Mouse (Mus musculus): Measurements from ENCODE around the gene Aars2. TPM values are rescaled to one million over a fixed set of nuclear protein-coding genes. Genes with fewer than 3 reads are reported as not detected.

Gene Aars2
- total and polyA plus RNA-seq, 3 experiments = 14.4 to 63.5 (median 25.6) TPM

- H3K9me3 ChIP-seq (replicated peaks; ENCODE audit: insufficient read depth, low read length) = no peaks in the 10 kb centered on the region
- H3K4me1 ChIP-seq (ENCODE audit: control insufficient read depth in 1 of 2, insufficient read depth in 2 of 2, low read length in 2 of 2) = peaks cover 0 to 5% of the 10 kb centered on the region in 2 experiments; a peak in 3 of 4 replicates
- H3K4me3 ChIP-seq (ENCODE audit: control insufficient read depth in 1 of 2, insufficient read depth in 1 of 2, low read depth in 2 of 2, low read length in 2 of 2) = no peak overlapping the region
- no peaks in the 10 kb centered on the region for H3K27me3 ChIP-seq (ENCODE audit: control insufficient read depth in 1 of 2, insufficient read depth in 2 of 2, low read length in 2 of 2)
- no peak overlapping the region for H3K27ac ChIP-seq (ENCODE audit: control insufficient read depth, low read depth, low read length)
- H3K9ac ChIP-seq (ENCODE audit: control insufficient read depth, low read depth, low read length, poor library complexity, severe bottlenecking) = no peak overlapping the region
- peaks cover 0 to 4% of the 10 kb centered on the region in 2 experiments; a peak in 3 of 4 replicates for H3K36me3 ChIP-seq (ENCODE audit: control insufficient read depth in 1 of 2, insufficient read depth in 2 of 2, low read length in 2 of 2)
- no peak for DNase-seq (ENCODE audit: low read depth, low spot score)
- no peaks in the 10 kb centered on the region for H3K79me2 ChIP-seq (ENCODE audit: control insufficient read depth, insufficient read depth, low read length, poor library complexity)
- TF ChIP-seq GABPA (IDR thresholded peaks at IDR 0.05; ENCODE audit: low read depth, low read length) (no peak), BHLHE40 (IDR thresholded peaks at IDR 0.05; ENCODE audit: borderline replicate concordance, low read depth, low read length) (no peak), CHD1 (IDR thresholded peaks at IDR 0.05; ENCODE audit: low read depth, low read length) (no peak), RCOR1 (IDR thresholded peaks at IDR 0.05; ENCODE audit: low read depth, low read length) (no peak), HCFC1 (IDR thresholded peaks at IDR 0.05; ENCODE audit: low read depth, low read length) (no peak), MAZ (IDR thresholded peaks at IDR 0.05; ENCODE audit: low read depth, low read length) (no peak), MYC (IDR thresholded peaks at IDR 0.05; ENCODE audit: low read depth, low read length) (no peak)
Observed at GRCm38 (mm10) chr17:45515806-45516205, 9.2 kb downstream of the Aars2 start.

- peak; percentile 77 for DNase-seq (ENCODE audit: low read depth, low spot score)
- no peaks in the 10 kb centered on the region for H3K9me3 ChIP-seq (replicated peaks; ENCODE audit: insufficient read depth, low read length)
- no peaks in the 10 kb centered on the region for H3K27me3 ChIP-seq (ENCODE audit: control insufficient read depth in 1 of 2, insufficient read depth in 2 of 2, low read length in 2 of 2)
- no peak overlapping the region for H3K4me3 ChIP-seq (ENCODE audit: control insufficient read depth in 1 of 2, insufficient read depth in 1 of 2, low read depth in 2 of 2, low read length in 2 of 2)
- no peaks in the 10 kb centered on the region for H3K4me1 ChIP-seq (ENCODE audit: control insufficient read depth in 1 of 2, insufficient read depth in 2 of 2, low read length in 2 of 2)
- H3K9ac ChIP-seq (ENCODE audit: control insufficient read depth, low read depth, low read length, poor library complexity, severe bottlenecking) = no peak overlapping the region
- no peaks in the 10 kb centered on the region; a peak in 1 of 4 replicates for H3K36me3 ChIP-seq (ENCODE audit: control insufficient read depth in 1 of 2, insufficient read depth in 2 of 2, low read length in 2 of 2)
- H3K79me2 ChIP-seq (ENCODE audit: control insufficient read depth, insufficient read depth, low read length, poor library complexity) = no peaks in the 10 kb centered on the region
- TF ChIP-seq MEF2A (IDR thresholded peaks at IDR 0.05; ENCODE audit: extremely low read depth, insufficient replicate concordance, low read depth, low read length, poor library complexity, severe bottlenecking) (no peak), BHLHE40 (IDR thresholded peaks at IDR 0.05; ENCODE audit: borderline replicate concordance, low read depth, low read length) (no peak), ELF1 (IDR thresholded peaks at IDR 0.05; ENCODE audit: low read depth, low read length) (no peak), ZC3H11A (IDR thresholded peaks at IDR 0.05; ENCODE audit: low read depth, low read length) (peak; percentile 25), GABPA (IDR thresholded peaks at IDR 0.05; ENCODE audit: low read depth, low read length) (no peak), POLR2AphosphoS5 (IDR thresholded peaks at IDR 0.05; ENCODE audit: borderline replicate concordance, low read depth, low read length) (no peak), MXI1 (IDR thresholded peaks at IDR 0.05; ENCODE audit: low read depth, low read length) (no peak), CTCF (IDR thresholded peaks at IDR 0.05 in 2 of 3, conservative IDR thresholded peaks at IDR 0.05 in 1 of 3; ENCODE audit: control insufficient read depth in 1 of 3, insufficient read depth in 1 of 3, low read depth in 2 of 3, low read length in 3 of 3, poor library complexity in 1 of 3, severe bottlenecking in 1 of 3) (peak; percentile 70 to 99 (median 85)), SMC3 (IDR thresholded peaks at IDR 0.05; ENCODE audit: low read depth, low read length) (peak; percentile 77), RCOR1 (IDR thresholded peaks at IDR 0.05; ENCODE audit: low read depth, low read length) (no peak), RAD21 (IDR thresholded peaks at IDR 0.05; ENCODE audit: low read depth, low read length) (peak; percentile 65), TBP (IDR thresholded peaks at IDR 0.05; ENCODE audit: low read depth, low read length) (no peak)
- no peak overlapping the region for H3K27ac ChIP-seq (ENCODE audit: control insufficient read depth, low read depth, low read length)
Observed at GRCm38 (mm10) chr17:45516488-45516887, 9.8 kb downstream of the Aars2 start.
